ENCODE assay signal across 12 mouse cellular contexts in genomic region chr4:134306963-134307362, GRCm38 (mm10). TPM values are rescaled to one million over a fixed set of nuclear protein-coding genes. Genes with fewer than 3 reads are reported as not detected.
DNase-seq lines count a peak whose midpoint lies in the region; ATAC-seq and TF ChIP-seq lines count a peak whose summit lies in the region.
"Had no signal": no experiment of that assay in that cellular context is flagged by ENCODE, and none has a peak within 500 bp of the region (broad histone marks: within the 10 kb centered on the region; RNA-seq: fewer than 3 reads in every experiment).

No protein-coding gene starts in this region.

- no peak for TF ChIP-seq CTCF in gastrocnemius, adult 2 months (IDR thresholded peaks at IDR 0.05)

- no peak for DNase-seq in gastrocnemius, adult 2 months
- DNase-seq in gastrocnemius, postnatal 4 days (ENCODE audit: low spot score in 2 of 2): no peak
- DNase-seq in kidney, adult 9 months: no peak
- DNase-seq in liver, embryonic 13.5 days: no peak
- no peak for DNase-seq in adrenal gland, adult 18-20 months (ENCODE audit: low spot score in 2 of 2)
- DNase-seq in testis, postnatal 14 days (ENCODE audit: low spot score): no peak
- DNase-seq: cerebellum, postnatal 36 days had no signal

- 64% methylated on average over 2 of the region's 2 CpGs for WGBS in kidney, embryonic 16.5 days
- 75% methylated on average over 2 of the region's 2 CpGs for WGBS in embryonic facial prominence, embryonic 13.5 days
- WGBS in liver, embryonic 13.5 days (ENCODE audit: insufficient replicate concordance): 58% methylated on average over 2 of the region's 2 CpGs

- H3K4me3 ChIP-seq in gastrocnemius, adult 2 months: peak overlapping the region; percentile 60
- no peak overlapping the region for H3K4me3 ChIP-seq in kidney, embryonic 16.5 days (ENCODE audit: low read length)
- H3K4me3 ChIP-seq in embryonic facial prominence, embryonic 13.5 days: no peak overlapping the region
- H3K4me3 ChIP-seq in liver, embryonic 13.5 days (replicated peaks): no peak overlapping the region
- H3K4me3 ChIP-seq: erythroblast, embryonic 14.5 days had no signal

- H3K9me3 ChIP-seq in kidney, embryonic 16.5 days (ENCODE audit: low read length): no peaks in the 10 kb centered on the region
- H3K9me3 ChIP-seq in embryonic facial prominence, embryonic 13.5 days: no peaks in the 10 kb centered on the region
- H3K9me3 ChIP-seq in liver, embryonic 13.5 days (replicated peaks): no peaks in the 10 kb centered on the region

- H3K4me1 ChIP-seq in kidney, embryonic 16.5 days (ENCODE audit: insufficient read depth, low read length): peaks cover 9% of the 10 kb centered on the region; the same call in 1 of the 2 replicates
- H3K4me1 ChIP-seq in embryonic facial prominence, embryonic 13.5 days: peaks cover 12% of the 10 kb centered on the region
- peaks cover 10% of the 10 kb centered on the region for H3K4me1 ChIP-seq in liver, embryonic 13.5 days (replicated peaks)

- H3K36me3 ChIP-seq in kidney, embryonic 16.5 days (ENCODE audit: insufficient read depth, low read length): no peaks in the 10 kb centered on the region
- H3K36me3 ChIP-seq in embryonic facial prominence, embryonic 13.5 days: no peaks in the 10 kb centered on the region
- H3K36me3 ChIP-seq in liver, embryonic 13.5 days: no peaks in the 10 kb centered on the region

- ATAC-seq in kidney, embryonic 16.5 days (ENCODE audit: low FRiP score, low TSS enrichment): no peak
- no peak for ATAC-seq in embryonic facial prominence, embryonic 13.5 days (ENCODE audit: insufficient number of reproducible peaks, insufficient read depth, low FRiP score, low TSS enrichment, low read depth)
- no peak for ATAC-seq in liver, embryonic 13.5 days (ENCODE audit: low read depth)

- no peaks in the 10 kb centered on the region for H3K27me3 ChIP-seq in kidney, embryonic 16.5 days (ENCODE audit: insufficient read depth, low read length)
- no peaks in the 10 kb centered on the region for H3K27me3 ChIP-seq in embryonic facial prominence, embryonic 13.5 days
- H3K27me3 ChIP-seq in liver, embryonic 13.5 days: no peaks in the 10 kb centered on the region

- peak overlapping the region; percentile 97 for H3K27ac ChIP-seq in gastrocnemius, adult 2 months
- H3K27ac ChIP-seq in kidney, embryonic 16.5 days (ENCODE audit: low read length): no peak overlapping the region
- no peak overlapping the region for H3K27ac ChIP-seq in embryonic facial prominence, embryonic 13.5 days
- H3K27ac ChIP-seq in liver, embryonic 13.5 days: no peak overlapping the region; the same call in 1 of the 2 replicates

- intact Hi-C loops in gastrocnemius, adult 2 months (cut with DNase I): no loop called here

- H3K9ac ChIP-seq in kidney, embryonic 16.5 days (replicated peaks; ENCODE audit: low read length): no peak overlapping the region
- H3K9ac ChIP-seq in embryonic facial prominence, embryonic 13.5 days: no peak overlapping the region
- H3K9ac ChIP-seq in liver, embryonic 13.5 days: no peak overlapping the region

- peak overlapping the region; percentile 19; the same call in 1 of the 2 replicates for H3K4me2 ChIP-seq in kidney, embryonic 16.5 days (replicated peaks; ENCODE audit: low read depth, low read length)
- peak overlapping the region; percentile 37 for H3K4me2 ChIP-seq in embryonic facial prominence, embryonic 13.5 days
- H3K4me2 ChIP-seq in liver, embryonic 13.5 days: 0 out of 2 replicates have a peak overlapping the region, but pooled peaks have one; percentile 29

RNA-seq across cellular contexts. Expression of gene Trim63, which starts 8.0 kb away (rescaled TPM):
- total RNA-seq in gastrocnemius, adult 2 months (2021): 100 to 1,000 TPM; 250 to 325 TPM
- 10 to 100 TPM; 48.4 to 59.5 TPM for total RNA-seq in gastrocnemius, postnatal 4 days (2021)
- 3.3 and 4.1 TPM in 2 replicates for polyA plus RNA-seq in kidney, embryonic 16.5 days (2015; fragmentation: Nextera tagmentation; extraction: Ambion mirVana)
- polyA plus RNA-seq in embryonic facial prominence, embryonic 13.5 days (2015; fragmentation: Nextera tagmentation; extraction: Ambion mirVana): 1.2 and 1.7 TPM in 2 replicates
- 0.14 and 0.24 TPM in 2 replicates for polyA plus RNA-seq in liver, embryonic 13.5 days (2015; fragmentation: Nextera tagmentation; extraction: Ambion mirVana)
- under 1 TPM in 1 of 2 experiments, not detected in 1; 0.32 TPM for total RNA-seq in adrenal gland, adult 18-20 months (2021)
- polyA plus RNA-seq: erythroblast, embryonic 14.5 days had no signal

RNA-seq across cellular contexts. Expression of gene Pdik1l, which starts 19.3 kb away (rescaled TPM):
- 1 to 10 TPM; 3.2 TPM for total RNA-seq in gastrocnemius, adult 2 months (2021)
- 10 to 100 TPM; 10.4 to 11.8 TPM for total RNA-seq in gastrocnemius, postnatal 4 days (2021)
- polyA plus RNA-seq in kidney, embryonic 16.5 days (2015; fragmentation: Nextera tagmentation; extraction: Ambion mirVana): 19.2 and 20.2 TPM in 2 replicates
- 23.4 and 23.8 TPM in 2 replicates for polyA plus RNA-seq in embryonic facial prominence, embryonic 13.5 days (2015; fragmentation: Nextera tagmentation; extraction: Ambion mirVana)
- 12.3 and 15.7 TPM in 2 replicates for polyA plus RNA-seq in liver, embryonic 13.5 days (2015; fragmentation: Nextera tagmentation; extraction: Ambion mirVana)
- 10 to 100 TPM; 14.0 to 22.5 TPM for total RNA-seq in adrenal gland, adult 18-20 months (2021)

RNA-seq across cellular contexts. Expression of gene Slc30a2, which starts 36.0 kb away (rescaled TPM):
- total RNA-seq in gastrocnemius, adult 2 months (2021): 10 to 100 TPM in 1 of 2 experiments, 1 to 10 TPM in 1; 4.4 to 25.8 TPM
- total RNA-seq in gastrocnemius, postnatal 4 days (2021): under 1 TPM; 0.44 to 0.54 TPM
- 0.92 and 1.4 TPM in 2 replicates for polyA plus RNA-seq in kidney, embryonic 16.5 days (2015; fragmentation: Nextera tagmentation; extraction: Ambion mirVana)
- 0.34 and 0.38 TPM in 2 replicates for polyA plus RNA-seq in embryonic facial prominence, embryonic 13.5 days (2015; fragmentation: Nextera tagmentation; extraction: Ambion mirVana)
- polyA plus RNA-seq in liver, embryonic 13.5 days (2015; fragmentation: Nextera tagmentation; extraction: Ambion mirVana): not detected in 2 replicates
- 10 to 100 TPM; 28.9 to 47.4 TPM for total RNA-seq in adrenal gland, adult 18-20 months (2021)
- total RNA-seq: layer of hippocampus, postnatal 10 days had no signal
- polyA plus RNA-seq: C2C12; erythroblast, embryonic 14.5 days had no signal

RNA-seq across cellular contexts. Expression of gene Grrp1, which starts 53.1 kb away (rescaled TPM):
- 1 to 10 TPM; 1.7 to 3.1 TPM for total RNA-seq in gastrocnemius, adult 2 months (2021)
- 1 to 10 TPM; 4.5 to 5.7 TPM for total RNA-seq in gastrocnemius, postnatal 4 days (2021)
- 12.2 and 12.8 TPM in 2 replicates for polyA plus RNA-seq in kidney, embryonic 16.5 days (2015; fragmentation: Nextera tagmentation; extraction: Ambion mirVana)
- 3.9 and 6.4 TPM in 2 replicates for polyA plus RNA-seq in embryonic facial prominence, embryonic 13.5 days (2015; fragmentation: Nextera tagmentation; extraction: Ambion mirVana)
- polyA plus RNA-seq in liver, embryonic 13.5 days (2015; fragmentation: Nextera tagmentation; extraction: Ambion mirVana): 0.61 and 0.83 TPM in 2 replicates
- total RNA-seq in adrenal gland, adult 18-20 months (2021): 10 to 100 TPM in 1 of 2 experiments, 1 to 10 TPM in 1; 9.3 to 10.0 TPM
- polyA plus RNA-seq: C2C12 had no signal

Comparison
In these comparisons a context has a peak if more than half of its experiments do, and no peak if none do; other contexts are left out.
1. RNA of gene Trim63, which starts 8.0 kb away (total RNA-seq): 250 to 325 TPM in gastrocnemius, adult 2 months and 48.4 to 59.5 TPM in gastrocnemius, postnatal 4 days; 0.32 TPM in adrenal gland, adult 18-20 months; every median in the first group is over 10 times any median in the second.
2. Peak in every context shown above with its lines, with median percentiles within 50 percentile points of each other: H3K4me2 ChIP-seq.